Mouse (Mus musculus) hindbrain, embryonic 11.5 days (tissue): ENCODE measurements at regions not wholly inside any gene's neighbourhood (a gene's known extent, or its start where the extent isn't known, plus 50 kb on each side); places are given as distances from the start of the nearest gene placed in this dataset.

Source experiments
- ATAC-seq: fragments of 200-750 bp; cut with Nextera tagmentation; 2 replicates; pipeline ENCODE4 v1.8.0; 2017; ENCODE audit warnings: mild to moderate bottlenecking, moderate TSS enrichment, moderate library complexity; ENCODE audit not compliant: low FRiP score
- DNase-seq: peaks from one replicate; pipeline ENCODE4 v3.0.0-alpha.2; 2015; ENCODE audit warnings: low spot score
- H3K27ac ChIP-seq: fragments of 300-500 bp; sonication (generic); 2 replicates; pipeline ENCODE4 v1.5.1; 2014; ENCODE audit warnings: mild to moderate bottlenecking, low read depth, low read length
- H3K27me3 ChIP-seq: fragments of 300-500 bp; sonication (generic); 2 replicates; pipeline ENCODE4 v1.6.1; 2014; ENCODE audit warnings: mild to moderate bottlenecking, low read length, moderate library complexity, mixed read lengths; ENCODE audit not compliant: control insufficient read depth, insufficient read depth
- H3K36me3 ChIP-seq: fragments of 300-500 bp; sonication (generic); 2 replicates; pipeline ENCODE4 v1.6.1; 2014; ENCODE audit warnings: mild to moderate bottlenecking, low read length, moderate library complexity, mixed read lengths; ENCODE audit not compliant: control insufficient read depth, insufficient read depth
- H3K4me1 ChIP-seq: fragments of 300-500 bp; sonication (generic); replicated peaks from 2 replicates; pipeline ENCODE4 v1.6.1; 2014; ENCODE audit warnings: low read length, mixed read lengths; ENCODE audit not compliant: control insufficient read depth, insufficient read depth
- H3K4me2 ChIP-seq: fragments of 300-500 bp; sonication (generic); replicated peaks from 2 replicates; pipeline ENCODE4 v1.6.1; 2014; ENCODE audit warnings: mild to moderate bottlenecking, low read depth, low read length
- H3K4me3 ChIP-seq: fragments of 300-500 bp; sonication (generic); 2 replicates; pipeline ENCODE4 v1.5.1; 2014; ENCODE audit warnings: low read depth, low read length
- H3K9ac ChIP-seq: fragments of 300-500 bp; sonication (generic); 2 replicates; pipeline ENCODE4 v1.6.1; 2014; ENCODE audit warnings: low read depth, low read length
- H3K9me3 ChIP-seq: fragments of 300-500 bp; sonication (generic); 2 replicates; pipeline ENCODE4 v1.6.1; 2016; ENCODE audit warnings: low read length; ENCODE audit not compliant: control insufficient read depth
- WGBS: fragments of 180-500 bp; shearing (Covaris S2); extraction: QIAGEN DNeasy Blood & Tissue Kit; methylation state at CpG from one replicate; pipeline ENCODE4 v1.1.7; 2014; 5-methylcytosine and 5-hydroxymethylcytosine counted together

DNA sequence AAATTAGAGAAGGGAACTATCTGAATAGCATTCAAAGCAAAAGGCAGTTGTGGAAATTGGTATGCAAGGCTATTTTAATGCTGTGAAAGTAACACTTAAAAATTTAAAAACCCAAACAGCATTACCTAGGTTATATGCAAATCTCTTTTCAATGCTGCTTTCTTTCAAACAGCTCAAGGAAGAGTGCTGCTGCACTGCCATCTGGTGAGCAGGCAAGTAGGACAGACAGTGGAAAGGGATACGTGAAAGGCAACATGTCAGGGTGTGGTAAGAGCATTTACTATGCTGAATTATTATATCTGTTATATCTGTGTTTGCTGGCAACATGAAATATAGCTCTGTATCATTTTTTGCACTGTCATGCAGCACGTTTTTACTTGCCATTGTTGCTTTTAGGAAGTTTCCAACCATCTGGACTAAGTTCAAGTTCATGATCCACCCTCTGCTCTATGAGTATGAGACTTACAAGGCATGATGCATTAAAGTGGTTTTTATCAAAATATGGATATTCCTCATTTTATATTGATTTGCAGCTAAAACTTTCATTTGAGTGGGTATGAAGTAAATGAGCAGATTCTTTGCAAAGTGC lies 1223.0 kb downstream of the Dnajb9 start:
- Histone ChIP-seq H3K9me3 (no peaks in the 10 kb centered on the region), H3K27me3 (no peaks in the 10 kb centered on the region), H3K4me2 (no peak overlapping the region), H3K36me3 (no peaks in the 10 kb centered on the region), H3K4me1 (no peaks in the 10 kb centered on the region), H3K27ac (no peak overlapping the region), H3K4me3 (no peak overlapping the region), H3K9ac (no peak overlapping the region)
- peak; percentile 19 for DNase-seq
- 31% methylated on average over 2 of the region's 2 CpGs for WGBS
- ATAC-seq = peak; percentile 64

GRCm38 (mm10) chr12:42986505-42986904 lies 1223.6 kb downstream of the Dnajb9 start:
- DNase-seq (no peak), ATAC-seq (no peak)
- no peak overlapping the region for H3K4me3 ChIP-seq
- H3K36me3 ChIP-seq = no peaks in the 10 kb centered on the region
- no peak overlapping the region for H3K9ac ChIP-seq
- H3K4me2 ChIP-seq = no peak overlapping the region
- no peak overlapping the region for H3K27ac ChIP-seq
- H3K27me3 ChIP-seq = no peaks in the 10 kb centered on the region
- WGBS = 33% methylated on average over 1 of the region's 1 CpGs
- no peaks in the 10 kb centered on the region for H3K9me3 ChIP-seq
- no peaks in the 10 kb centered on the region for H3K4me1 ChIP-seq

GRCm38 (mm10) chr12:42986096-42986495 lies 1224.0 kb downstream of the Dnajb9 start:
- Histone ChIP-seq H3K27ac (no peak overlapping the region), H3K9ac (no peak overlapping the region), H3K4me1 (no peaks in the 10 kb centered on the region), H3K9me3 (no peaks in the 10 kb centered on the region), H3K4me3 (no peak overlapping the region), H3K27me3 (no peaks in the 10 kb centered on the region), H3K36me3 (no peaks in the 10 kb centered on the region), H3K4me2 (no peak overlapping the region)
- no peak for ATAC-seq
- 63% methylated on average over 1 of the region's 1 CpGs for WGBS
- DNase-seq = no peak

GRCm38 (mm10) chr12:42978828-42979227 lies 1231.3 kb downstream of the Dnajb9 start:
- DNase-seq (no peak), ATAC-seq (no peak)
- WGBS = 79% methylated on average over 3 of the region's 3 CpGs
- Histone ChIP-seq H3K4me1 (no peaks in the 10 kb centered on the region), H3K9me3 (no peaks in the 10 kb centered on the region), H3K27me3 (no peaks in the 10 kb centered on the region), H3K9ac (no peak overlapping the region), H3K4me3 (no peak overlapping the region), H3K36me3 (no peaks in the 10 kb centered on the region), H3K27ac (no peak overlapping the region), H3K4me2 (no peak overlapping the region)

GRCm38 (mm10) chr12:42972766-42973165 lies 1237.4 kb downstream of the Dnajb9 start:
- H3K4me1 ChIP-seq = no peaks in the 10 kb centered on the region
- no peaks in the 10 kb centered on the region for H3K9me3 ChIP-seq
- H3K4me2 ChIP-seq = no peak overlapping the region
- DNase-seq (peak; percentile 24), ATAC-seq (no peak)
- H3K27ac ChIP-seq = no peak overlapping the region
- no peak overlapping the region for H3K4me3 ChIP-seq
- no peaks in the 10 kb centered on the region for H3K36me3 ChIP-seq
- no peak overlapping the region for H3K9ac ChIP-seq
- 75% methylated on average over 4 of the region's 4 CpGs for WGBS
- no peaks in the 10 kb centered on the region for H3K27me3 ChIP-seq

DNA sequence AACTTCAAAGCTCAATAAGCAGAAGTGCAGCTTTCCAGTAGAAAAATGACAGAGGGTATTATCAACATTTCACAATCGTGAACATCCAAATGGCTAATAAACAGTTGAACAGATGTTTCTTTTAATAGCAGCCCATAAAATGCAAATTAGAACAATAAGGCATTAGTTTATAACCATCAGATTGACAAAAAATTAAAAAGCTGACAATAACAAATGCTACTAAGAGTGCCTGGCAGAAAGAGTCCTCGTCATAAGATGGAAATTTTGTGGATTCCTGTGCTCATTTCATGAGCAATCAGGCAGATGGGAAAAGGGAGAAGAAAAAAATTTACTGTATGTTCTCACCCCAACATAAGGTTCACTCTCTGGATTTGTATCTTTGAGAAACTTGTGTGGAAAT lies 1248.6 kb downstream of the Dnajb9 start:
- Histone ChIP-seq H3K4me1 (no peaks in the 10 kb centered on the region), H3K9me3 (no peaks in the 10 kb centered on the region), H3K4me3 (no peak overlapping the region), H3K4me2 (no peak overlapping the region), H3K27ac (no peak overlapping the region), H3K9ac (no peak overlapping the region), H3K36me3 (no peaks in the 10 kb centered on the region), H3K27me3 (no peaks in the 10 kb centered on the region)
- 86% methylated on average over 2 of the region's 2 CpGs for WGBS
- no peak for ATAC-seq
- DNase-seq = no peak

DNA sequence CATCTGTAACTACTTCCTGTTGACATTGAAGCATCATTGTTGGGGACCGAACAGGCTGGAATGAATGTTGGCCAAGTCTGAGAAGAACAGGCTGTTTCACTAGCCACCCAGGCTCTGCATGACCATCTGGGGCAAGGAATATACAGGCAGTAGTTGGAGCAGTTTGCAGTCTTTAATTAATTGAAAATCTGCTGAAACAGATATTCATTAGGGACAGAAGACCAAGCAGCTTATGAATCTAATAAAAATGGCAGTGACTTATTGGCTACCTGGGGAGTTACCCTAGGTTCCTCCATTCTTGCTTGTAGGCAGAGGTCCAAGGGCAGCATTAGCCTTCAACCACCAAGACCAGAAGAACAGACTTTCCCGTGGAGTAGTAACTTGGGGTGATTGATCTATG lies 1262.2 kb downstream of the Dnajb9 start:
- ATAC-seq = no peak
- no peaks in the 10 kb centered on the region for H3K27me3 ChIP-seq
- WGBS = 81% methylated on average over 2 of the region's 2 CpGs

GRCm38 (mm10) chr12:42914374-42914773 lies 1295.8 kb downstream of the Dnajb9 start:
- no peak overlapping the region for H3K9ac ChIP-seq
- no peaks in the 10 kb centered on the region for H3K9me3 ChIP-seq
- DNase-seq = no peak
- H3K4me2 ChIP-seq = no peak overlapping the region
- WGBS = 86% methylated on average over 2 of the region's 2 CpGs
- H3K27me3 ChIP-seq = no peaks in the 10 kb centered on the region
- no peak overlapping the region for H3K27ac ChIP-seq
- no peaks in the 10 kb centered on the region for H3K36me3 ChIP-seq
- no peak overlapping the region for H3K4me3 ChIP-seq
- no peak for ATAC-seq
- no peaks in the 10 kb centered on the region for H3K4me1 ChIP-seq

More for the DNA sequence above, 1262.2 kb downstream of the Dnajb9 start:
- no peak overlapping the region for H3K4me2 ChIP-seq
- DNase-seq = no peak
- no peak overlapping the region for H3K4me3 ChIP-seq
- no peaks in the 10 kb centered on the region for H3K9me3 ChIP-seq
- no peaks in the 10 kb centered on the region for H3K4me1 ChIP-seq
- H3K9ac ChIP-seq = no peak overlapping the region
- no peaks in the 10 kb centered on the region for H3K36me3 ChIP-seq
- no peak overlapping the region for H3K27ac ChIP-seq
